Mouse (Mus musculus) right cerebral cortex, adult 2 months (tissue): ENCODE results near the gene Amer1.

Experiments used
- DNase-seq, 2 experiments: peaks; one replicate each; pipeline ENCODE4 v3.0.0; 2021 to 2022; ENCODE audit warnings: low spot score in 2 of 2

Gene Amer1

DNA sequence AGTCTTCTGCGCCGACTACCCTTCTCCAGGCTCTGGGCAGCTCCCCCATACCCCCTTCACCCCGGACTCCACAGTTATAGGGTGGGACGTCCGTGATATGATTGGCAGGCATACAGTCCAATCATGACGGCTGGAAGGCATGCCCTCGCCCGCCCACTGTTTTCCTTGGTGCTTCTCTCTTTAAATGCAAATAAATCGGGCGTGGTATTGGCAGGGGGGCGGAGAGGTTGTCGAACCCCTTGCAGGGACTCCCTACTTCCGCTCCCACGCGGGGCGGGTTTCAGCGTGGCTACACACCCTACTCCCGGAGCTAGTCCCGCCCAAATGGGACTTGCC is at the start of gene Amer1:
Gene Amer1, minus strand, starts transcription at position 97 of the 336 bp plus-strand sequence.
- peak; percentile 89 to 91 for DNase-seq

DNA sequence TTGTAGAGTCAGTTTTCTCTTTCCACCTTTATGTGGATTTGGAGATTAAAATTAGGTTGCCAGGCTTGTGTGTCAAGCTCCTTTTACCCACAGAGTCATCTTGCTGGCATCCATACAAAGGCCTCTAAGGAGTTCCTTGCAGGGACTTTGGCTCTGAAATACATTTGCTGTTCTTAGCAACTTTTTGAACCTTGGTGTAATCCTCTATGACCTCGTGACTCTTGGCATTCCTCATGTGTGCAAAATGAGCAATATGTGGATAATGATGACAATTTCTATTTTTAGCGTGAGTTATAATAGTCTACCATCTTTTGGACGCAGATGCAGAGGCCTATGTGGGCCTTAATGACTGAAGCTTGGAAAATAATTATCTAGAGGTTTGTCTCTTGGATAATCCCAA is 12.5 kb upstream of the Amer1 start:
- no peak for DNase-seq

DNA sequence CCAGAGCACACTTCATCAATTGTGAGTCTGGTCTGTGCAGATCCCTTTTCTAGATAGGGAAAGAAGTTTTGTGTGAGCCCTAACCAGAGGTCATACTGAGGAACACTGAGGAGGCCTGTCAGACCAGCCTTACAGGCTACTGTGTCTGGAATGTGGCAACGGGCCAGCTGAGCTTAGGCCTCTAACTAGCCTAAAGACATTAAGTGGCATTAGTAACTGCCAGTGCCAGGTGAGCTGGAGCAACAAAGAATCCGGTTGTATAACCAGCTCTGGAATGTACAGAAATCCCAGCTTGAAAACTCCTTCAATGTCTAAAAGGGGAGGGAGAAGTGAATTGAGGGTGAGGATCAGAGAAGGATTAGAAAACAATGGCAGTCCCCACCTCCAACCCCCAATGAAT is 1.2 kb upstream of the Amer1 start:
- no peak for DNase-seq

DNA sequence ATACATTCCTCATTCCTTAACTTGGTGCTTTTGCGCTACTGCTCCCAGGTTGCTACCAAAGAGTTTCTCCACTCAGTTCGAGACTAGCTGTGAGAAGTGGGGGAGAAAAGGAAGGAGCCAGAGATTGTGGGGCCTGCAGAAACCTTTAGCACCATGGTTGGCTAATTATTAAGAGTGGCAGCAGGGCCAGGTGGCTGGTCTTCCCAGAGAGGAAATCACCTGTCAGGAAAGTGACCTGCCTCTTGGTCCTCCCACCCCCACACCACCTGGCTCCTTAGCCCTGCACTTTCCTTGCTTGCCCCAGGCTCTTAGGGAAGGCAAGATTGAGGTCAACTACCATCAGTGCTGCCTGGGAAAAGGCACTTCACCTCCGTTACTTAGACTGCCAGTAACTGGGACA is 469 bp upstream of the Amer1 start:
- DNase-seq, result no peak

DNA sequence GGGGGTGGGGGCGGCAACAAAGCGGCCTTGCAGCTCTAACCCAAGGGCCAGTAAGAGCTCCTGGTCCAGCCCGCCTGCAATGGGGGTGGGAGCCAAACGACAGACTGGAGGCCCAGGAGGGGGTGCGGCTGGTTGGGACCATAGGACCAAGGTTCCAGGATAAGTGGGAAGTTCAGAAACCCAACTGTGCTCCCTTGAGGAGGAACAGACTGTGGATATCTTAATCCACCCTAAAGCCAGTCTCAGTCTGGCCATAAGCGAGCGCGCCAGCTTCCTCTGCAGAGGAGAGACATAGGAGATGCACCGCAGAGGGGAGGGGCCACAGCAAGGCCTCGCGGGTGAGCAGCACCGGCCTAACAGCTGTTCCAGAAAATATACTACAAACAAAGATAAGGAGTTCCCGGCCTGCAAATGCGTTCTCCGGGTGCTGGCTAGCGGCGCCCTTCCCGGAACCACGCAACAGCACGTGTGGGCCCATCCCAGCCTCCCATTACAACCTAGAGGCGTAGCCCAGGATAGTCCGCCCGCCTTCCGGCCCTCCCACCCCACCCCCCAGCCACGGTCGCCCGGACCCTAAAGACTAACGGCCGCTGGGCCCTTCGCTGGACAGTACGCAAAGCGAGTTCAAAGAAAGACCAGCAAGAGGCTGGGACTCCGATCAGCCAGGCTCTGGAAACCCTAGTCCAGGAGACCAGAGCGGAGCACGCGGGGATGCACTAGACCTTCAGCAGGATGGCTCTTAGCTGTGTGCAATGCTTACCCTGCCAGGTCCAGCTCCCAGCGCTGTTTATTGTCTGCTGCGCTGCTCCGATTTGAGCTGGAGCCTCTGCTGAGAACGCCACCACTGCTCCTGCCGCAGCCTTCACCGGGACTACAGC is 535 bp downstream of the Amer1 start:
- DNase-seq, result peak; percentile 8 to 50

DNA sequence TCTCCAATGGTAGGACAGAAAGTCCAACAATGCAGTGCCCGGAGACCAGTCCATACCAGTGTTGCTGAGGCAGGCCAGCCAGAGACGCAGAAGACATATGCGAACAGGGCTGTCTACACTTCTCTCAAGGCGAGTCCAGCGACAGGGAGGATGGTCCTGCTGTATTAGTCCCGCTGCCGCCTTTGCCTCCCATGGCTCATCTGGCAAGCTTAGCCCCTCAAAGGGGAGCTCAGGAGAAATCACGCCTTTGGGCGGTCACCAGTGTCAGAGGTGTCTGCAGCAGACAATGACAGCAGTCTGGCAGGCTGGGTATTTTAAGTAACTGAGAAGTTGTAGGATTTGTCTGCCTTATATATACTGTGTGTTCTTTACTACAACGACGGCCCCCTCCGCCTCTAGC is 1.3 kb downstream of the Amer1 start:
- DNase-seq, result peak in 1 of 2 experiments; percentile 3

DNA sequence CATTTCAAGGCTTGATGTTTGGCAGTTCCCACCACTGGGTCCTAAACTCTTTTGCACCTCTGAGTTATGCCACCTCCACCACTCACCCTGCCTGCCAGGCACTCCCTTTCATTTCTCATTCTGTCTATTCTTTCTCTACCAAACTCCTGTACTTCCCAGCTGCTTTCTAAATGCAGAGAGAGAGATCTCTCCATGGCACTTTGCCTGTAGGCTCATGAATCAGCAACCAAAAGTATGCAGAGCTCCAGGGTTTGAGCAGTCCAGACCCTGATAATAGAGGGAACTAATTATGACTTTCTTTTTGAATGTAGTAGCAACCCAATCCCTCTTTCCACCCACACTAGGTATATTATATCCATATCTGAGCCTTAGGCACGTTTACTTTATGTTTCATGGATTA is 2.4 kb downstream of the Amer1 start:
- no peak for DNase-seq

DNA sequence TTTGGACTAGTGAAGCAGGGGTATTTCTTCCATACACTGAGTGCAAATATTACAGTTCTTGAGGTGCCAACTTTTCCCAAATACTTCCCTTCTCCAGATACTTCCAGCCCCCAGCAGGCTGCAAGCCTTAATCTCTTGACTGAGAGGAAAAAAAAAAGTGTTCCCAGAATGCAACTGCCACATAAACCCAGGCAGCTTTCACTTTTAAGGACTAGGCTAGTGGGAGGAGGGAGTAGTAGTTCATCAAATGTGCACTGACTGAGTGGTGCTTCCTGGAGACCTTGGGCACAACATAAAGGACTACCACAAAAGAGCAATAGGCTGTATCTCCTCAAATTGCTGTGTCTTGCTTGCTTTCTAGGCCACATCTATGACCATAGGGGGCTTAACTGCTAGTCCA is 3.4 kb downstream of the Amer1 start:
- no peak for DNase-seq

DNA sequence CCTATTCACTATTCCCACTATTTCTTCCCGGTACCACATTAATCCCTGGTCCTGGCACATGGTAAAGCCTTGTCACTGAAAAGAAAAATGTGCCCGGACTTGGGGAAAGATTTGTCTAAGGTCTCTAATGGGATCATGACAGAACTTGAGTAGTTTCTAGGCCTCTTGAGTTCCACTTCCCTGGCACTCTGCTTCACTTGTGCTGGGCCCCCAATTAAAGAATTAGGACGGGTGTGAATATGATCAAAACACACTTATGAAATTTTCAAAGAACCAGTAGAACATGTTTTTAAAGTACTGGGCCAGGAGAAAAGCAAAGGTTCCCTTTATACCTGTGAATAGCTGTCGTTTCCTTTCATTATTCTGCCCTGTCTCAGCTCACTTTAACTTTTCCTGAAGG is 6.2 kb downstream of the Amer1 start:
- DNase-seq, result no peak

DNA sequence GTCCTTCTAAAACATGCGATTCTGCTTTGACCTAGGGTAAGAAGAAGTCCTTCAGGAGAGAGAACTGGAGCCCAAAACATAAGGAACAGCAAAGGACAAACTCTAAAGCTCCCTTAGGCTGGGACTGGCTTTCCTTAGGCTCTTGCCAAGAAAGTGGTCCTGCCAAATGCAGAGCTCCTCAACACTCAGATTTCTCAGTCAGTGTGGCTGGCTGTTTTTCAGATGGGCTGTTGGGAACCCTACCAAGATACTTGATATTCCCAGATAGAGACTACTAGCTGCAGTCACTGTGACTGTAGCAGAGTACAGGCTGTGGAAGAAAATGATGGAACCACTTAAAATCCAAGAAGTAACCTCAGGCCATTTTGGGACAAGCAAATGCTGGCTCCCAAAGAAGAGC is 7.4 kb downstream of the Amer1 start:
- DNase-seq, result no peak

DNA sequence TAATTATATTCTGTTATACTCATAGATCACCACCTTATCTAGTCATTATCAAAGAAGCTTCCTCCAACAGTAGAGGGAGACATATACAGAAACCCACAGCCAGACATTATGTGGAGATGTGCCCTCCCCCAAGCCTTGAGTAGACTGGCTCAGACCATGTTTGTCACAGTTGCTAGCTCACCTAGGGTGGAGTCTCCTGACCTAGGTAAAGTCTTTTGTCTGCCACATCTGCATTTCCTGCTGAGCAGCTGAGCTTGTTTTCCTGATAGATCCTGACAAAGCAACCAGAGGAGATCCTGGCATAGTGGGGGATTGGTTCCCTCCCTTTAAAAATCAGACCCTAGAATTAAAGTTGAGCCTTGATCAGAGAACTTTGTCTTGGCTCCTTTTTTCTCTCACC is 71.6 kb downstream of the Amer1 start:
- DNase-seq, result no peak
